ENCODE assay signal across 8 mouse cellular contexts in genomic region chr16:32332556-32333511, GRCm38 (mm10). TPM values are rescaled to one million over a fixed set of nuclear protein-coding genes. Genes with fewer than 3 reads are reported as not detected.
DNase-seq lines count a peak whose midpoint lies in the region; ATAC-seq lines count a peak whose summit lies in the region.

No protein-coding gene starts in this region.

- DNase-seq in NIH3T3 (ENCODE audit: low read depth) = peak; percentile 75
- DNase-seq in cerebellum, adult 18-20 months = peak; percentile 40 to 55
- DNase-seq in hindbrain, embryonic 11.5 days (ENCODE audit: low spot score) = peak; percentile 70
- peak; percentile 24 to 35 for DNase-seq in layer of hippocampus, postnatal 25 days (ENCODE audit: extremely low spot score in 1 of 2, low spot score in 1 of 2)
- peak; percentile 53 to 58 for DNase-seq in lung, postnatal 4 days
- DNase-seq in right cerebral cortex, adult 2 months (ENCODE audit: low spot score in 2 of 2) = peak; percentile 28
- peak; percentile 19 to 30 for DNase-seq in urinary bladder, postnatal 36 days (ENCODE audit: low spot score in 2 of 2)

- ATAC-seq in frontal cortex, adult (ENCODE audit: low TSS enrichment) = peak; percentile 42; the same call in 1 of the 2 replicates
- ATAC-seq in hindbrain, embryonic 11.5 days (ENCODE audit: low FRiP score) = peak; percentile 87

- H3K4me3 ChIP-seq in hindbrain, embryonic 11.5 days (ENCODE audit: low read depth, low read length) = peak overlapping the region; percentile 95

- peak overlapping the region; percentile 93 for H3K27ac ChIP-seq in hindbrain, embryonic 11.5 days (ENCODE audit: low read depth, low read length)

- no peaks in the 10 kb centered on the region for H3K27me3 ChIP-seq in hindbrain, embryonic 11.5 days (ENCODE audit: control insufficient read depth, insufficient read depth, low read length)

- H3K9me3 ChIP-seq in hindbrain, embryonic 11.5 days (ENCODE audit: control insufficient read depth, low read length) = no peaks in the 10 kb centered on the region

- no peaks in the 10 kb centered on the region for H3K36me3 ChIP-seq in hindbrain, embryonic 11.5 days (ENCODE audit: control insufficient read depth, insufficient read depth, low read length)

- peak overlapping the region; percentile 48 for H3K4me2 ChIP-seq in hindbrain, embryonic 11.5 days (replicated peaks; ENCODE audit: low read depth, low read length)

- under 1% methylated on average over 46 of the region's 54 CpGs for WGBS in hindbrain, embryonic 11.5 days

- H3K9ac ChIP-seq in hindbrain, embryonic 11.5 days (ENCODE audit: low read depth, low read length) = peak overlapping the region; percentile 98

- no peaks in the 10 kb centered on the region for H3K4me1 ChIP-seq in hindbrain, embryonic 11.5 days (replicated peaks; ENCODE audit: control insufficient read depth, insufficient read depth, low read length)

RNA-seq across cellular contexts. Expression of gene Ubxn7, which starts 0.8 kb away (rescaled TPM):
- 24.9 and 40.5 TPM in 2 replicates for polyA plus RNA-seq in hindbrain, embryonic 11.5 days (2014; fragmentation: Nextera tagmentation; extraction: Ambion mirVana)
- 10 to 100 TPM; 49.4 to 58.2 TPM for total RNA-seq in layer of hippocampus, postnatal 25 days (2021)

RNA-seq across cellular contexts. Expression of gene Rnf168, which starts 55.6 kb away (rescaled TPM):
- polyA plus RNA-seq in hindbrain, embryonic 11.5 days (2014; fragmentation: Nextera tagmentation; extraction: Ambion mirVana) = 25.8 and 31.1 TPM in 2 replicates
- total RNA-seq in layer of hippocampus, postnatal 25 days (2021) = 10 to 100 TPM; 25.0 to 26.5 TPM

Comparison
In these comparisons a context has a peak if more than half of its experiments do, and no peak if none do; other contexts are left out.
1. Peak in every context shown above with its lines: DNase-seq, ATAC-seq, H3K4me3 ChIP-seq and H3K27ac ChIP-seq.
2. DNase-seq: peak in every context shown above with its lines; median percentile 75 in NIH3T3; 70 in hindbrain, embryonic 11.5 days; 56 in lung, postnatal 4 days; 48 in cerebellum, adult 18-20 months; 30 in layer of hippocampus, postnatal 25 days; 28 in right cerebral cortex, adult 2 months; 24 in urinary bladder, postnatal 36 days.